Mouse (Mus musculus): ENCODE results near the gene Pigl. TPM values are rescaled to one million over a fixed set of nuclear protein-coding genes. Genes with fewer than 3 reads are reported as not detected.
"Not testable (repeated sequence)": the region's sequence is repeated elsewhere in the genome, so short reads cannot be mapped to it uniquely, and the experiment has no call there.

Gene Pigl
- total RNA-seq, 2 experiments from 2014 or later, result 1.4 to 1.8 TPM

GRCm38 (mm10) chr11:62467289-62467688 lies 9.0 kb downstream of the Pigl start:
- not testable (repeated sequence) for DNase-seq

GRCm38 (mm10) chr11:62470451-62470850 lies 12.2 kb downstream of the Pigl start:
- DNase-seq, result no peak

- DNase-seq, result no peak
These were observed 15.3 kb downstream of the Pigl start for GRCm38 (mm10) chr11:62473516-62473915.

- no peak for DNase-seq
These were observed 17.9 kb downstream of the Pigl start for GRCm38 (mm10) chr11:62476156-62476555.

- DNase-seq, result no peak
These were observed 20.7 kb downstream of the Pigl start for GRCm38 (mm10) chr11:62478931-62479330.

- DNase-seq, result no peak
These were observed 21.3 kb downstream of the Pigl start for GRCm38 (mm10) chr11:62479581-62479980.

- DNase-seq, result no peak
These were observed 28.7 kb downstream of the Pigl start for GRCm38 (mm10) chr11:62486949-62487348.

- no peak for DNase-seq
These were observed 29.5 kb downstream of the Pigl start for GRCm38 (mm10) chr11:62487540-62488350.

GRCm38 (mm10) chr11:62493701-62494100 lies 35.4 kb downstream of the Pigl start:
- DNase-seq, result no peak

GRCm38 (mm10) chr11:62494754-62495275 lies 36.6 kb downstream of the Pigl start:
- peak; percentile 40 for DNase-seq

- peak; percentile 56 for DNase-seq
These were observed 37.1 kb downstream of the Pigl start for GRCm38 (mm10) chr11:62495276-62495801.

- DNase-seq, result no peak
These were observed 38.0 kb downstream of the Pigl start for GRCm38 (mm10) chr11:62496151-62496715.

- DNase-seq, result no peak
These were observed 38.9 kb downstream of the Pigl start for GRCm38 (mm10) chr11:62497181-62497580.

- DNase-seq, result no peak
These were observed 40.5 kb downstream of the Pigl start for GRCm38 (mm10) chr11:62498802-62499201.

GRCm38 (mm10) chr11:62500529-62500928 lies 42.3 kb downstream of the Pigl start:
- DNase-seq, result no peak

GRCm38 (mm10) chr11:62507683-62508082 lies 49.4 kb downstream of the Pigl start:
- DNase-seq, result no peak

GRCm38 (mm10) chr11:62508365-62508764 lies 50.1 kb downstream of the Pigl start:
- not testable (repeated sequence) for DNase-seq

GRCm38 (mm10) chr11:62508816-62509215 lies 50.6 kb downstream of the Pigl start:
- DNase-seq, result not testable (repeated sequence)

- DNase-seq, result no peak
These were observed 51.3 kb downstream of the Pigl start for GRCm38 (mm10) chr11:62509571-62509970.

GRCm38 (mm10) chr11:62510956-62511355 lies 52.7 kb downstream of the Pigl start:
- DNase-seq, result no peak

- DNase-seq, result no peak
These were observed 53.4 kb downstream of the Pigl start for GRCm38 (mm10) chr11:62511444-62512202.

- no peak for DNase-seq
These were observed 54.3 kb downstream of the Pigl start for GRCm38 (mm10) chr11:62512529-62513080.
